Mouse (Mus musculus) ovary, postnatal 10 days (tissue): Measurements from ENCODE around the gene Zfp148.
"Not testable (repeated sequence)": the region's sequence is repeated elsewhere in the genome, so short reads cannot be mapped to it uniquely, and the experiment has no call there.

ENCODE experiments used
- DNase-seq: peaks from one replicate; pipeline ENCODE4 v3.0.0; 2022; ENCODE audit warnings: low spot score

Zfp148 gene

GRCm38 (mm10) chr16:33461416-33461815 is 80.8 kb downstream of the Zfp148 start:
- DNase-seq: no peak

- DNase-seq: no peak
Measured at GRCm38 (mm10) chr16:33464509-33465241, 84.0 kb downstream of the Zfp148 start.

- DNase-seq: no peak
Measured at GRCm38 (mm10) chr16:33465242-33465614, 84.6 kb downstream of the Zfp148 start.

GRCm38 (mm10) chr16:33467451-33467850 is 86.8 kb downstream of the Zfp148 start:
- no peak for DNase-seq

GRCm38 (mm10) chr16:33469973-33470372 is 89.3 kb downstream of the Zfp148 start:
- DNase-seq: no peak

- DNase-seq: no peak
Measured at GRCm38 (mm10) chr16:33474381-33474780, 93.7 kb downstream of the Zfp148 start.

- no peak for DNase-seq
Measured at GRCm38 (mm10) chr16:33479926-33480325, 99.3 kb downstream of the Zfp148 start.

- DNase-seq: no peak
Measured at GRCm38 (mm10) chr16:33481148-33481547, 100.5 kb downstream of the Zfp148 start.

- no peak for DNase-seq
Measured at GRCm38 (mm10) chr16:33482309-33482708, 101.7 kb downstream of the Zfp148 start.

GRCm38 (mm10) chr16:33487709-33488108 is 107.1 kb downstream of the Zfp148 start:
- no peak for DNase-seq

GRCm38 (mm10) chr16:33494374-33494773 is 113.7 kb downstream of the Zfp148 start:
- no peak for DNase-seq

GRCm38 (mm10) chr16:33508082-33508481 is 127.4 kb downstream of the Zfp148 start:
- DNase-seq: no peak

- not testable (repeated sequence) for DNase-seq
Measured at GRCm38 (mm10) chr16:33509231-33509630, 128.6 kb downstream of the Zfp148 start.

GRCm38 (mm10) chr16:33510856-33511255 is 130.2 kb downstream of the Zfp148 start:
- DNase-seq: not testable (repeated sequence)

- DNase-seq: no peak
Measured at GRCm38 (mm10) chr16:33512555-33512954, 131.9 kb downstream of the Zfp148 start.

- no peak for DNase-seq
Measured at GRCm38 (mm10) chr16:33516807-33517565, 136.3 kb downstream of the Zfp148 start, which contains the start of gene Slc12a8. TSS of gene Slc12a8 (plus strand) at chr16:33517328.

- no peak for DNase-seq
Measured at GRCm38 (mm10) chr16:33517627-33518026, 137.0 kb downstream of the Zfp148 start.

GRCm38 (mm10) chr16:33518236-33518635 is 137.6 kb downstream of the Zfp148 start:
- DNase-seq: no peak

GRCm38 (mm10) chr16:33519916-33520568 is 139.4 kb downstream of the Zfp148 start:
- DNase-seq: no peak

GRCm38 (mm10) chr16:33522516-33522915 is 141.9 kb downstream of the Zfp148 start:
- no peak for DNase-seq

- no peak for DNase-seq
Measured at GRCm38 (mm10) chr16:33523571-33523970, 142.9 kb downstream of the Zfp148 start.

- DNase-seq: no peak
Measured at GRCm38 (mm10) chr16:33529502-33530454, 149.1 kb downstream of the Zfp148 start.
